Mouse (Mus musculus) retina, postnatal 7 days (tissue): ENCODE results near the gene Trub1.

Source experiments
- DNase-seq: peaks from one replicate; pipeline ENCODE4 v3.0.0-alpha.2; 2012; ENCODE audit warnings: low read depth, low spot score

The Trub1 gene

DNA sequence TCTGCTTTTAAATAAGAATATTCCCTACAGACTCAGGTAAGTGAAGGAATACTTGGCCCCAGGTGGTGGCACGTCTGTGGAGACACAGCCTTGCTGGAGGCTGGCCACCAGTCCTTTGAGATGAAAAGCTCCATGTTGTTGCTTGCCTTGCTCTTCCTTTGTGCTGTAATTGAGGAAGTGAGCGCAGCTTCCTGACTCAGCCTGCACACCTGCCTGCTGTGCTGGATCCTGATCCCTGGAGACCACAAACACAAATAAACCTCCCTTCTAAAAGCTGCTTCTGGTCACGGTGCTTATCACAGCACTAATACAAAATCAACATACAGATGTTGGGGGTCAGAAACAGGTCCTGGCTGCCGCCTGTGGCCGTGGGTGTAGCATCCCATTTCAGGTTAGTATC lies 41.3 kb downstream of the Trub1 start:
- no peak for DNase-seq

GRCm38 (mm10) chr19:57498110-57498743 lies 45.5 kb downstream of the Trub1 start:
- no peak for DNase-seq

DNA sequence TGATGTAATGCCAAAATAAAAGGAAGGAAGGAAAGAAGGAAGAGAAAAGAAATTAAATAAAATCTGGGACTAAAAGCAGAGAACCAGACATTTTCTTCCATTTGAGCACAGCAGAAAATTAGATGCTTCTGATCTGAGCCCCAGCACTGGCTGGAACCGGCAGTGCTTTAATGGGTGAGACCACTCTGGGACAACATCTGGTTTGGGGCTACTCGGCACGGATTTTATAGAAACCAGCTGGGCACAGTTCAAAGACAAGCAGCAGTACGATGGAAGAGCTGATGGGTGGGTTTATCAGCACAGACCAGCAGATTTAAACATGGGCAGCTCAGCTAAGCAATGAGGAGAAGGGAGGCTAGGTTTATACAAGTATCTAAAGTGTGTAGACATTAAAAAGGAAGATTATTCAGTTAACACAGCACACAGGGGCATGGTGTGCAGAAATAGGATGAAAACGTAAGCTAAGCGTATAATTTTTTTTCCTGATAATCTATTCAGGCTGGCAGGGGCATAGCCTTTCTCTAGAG lies 46.2 kb downstream of the Trub1 start:
- no peak for DNase-seq

DNA sequence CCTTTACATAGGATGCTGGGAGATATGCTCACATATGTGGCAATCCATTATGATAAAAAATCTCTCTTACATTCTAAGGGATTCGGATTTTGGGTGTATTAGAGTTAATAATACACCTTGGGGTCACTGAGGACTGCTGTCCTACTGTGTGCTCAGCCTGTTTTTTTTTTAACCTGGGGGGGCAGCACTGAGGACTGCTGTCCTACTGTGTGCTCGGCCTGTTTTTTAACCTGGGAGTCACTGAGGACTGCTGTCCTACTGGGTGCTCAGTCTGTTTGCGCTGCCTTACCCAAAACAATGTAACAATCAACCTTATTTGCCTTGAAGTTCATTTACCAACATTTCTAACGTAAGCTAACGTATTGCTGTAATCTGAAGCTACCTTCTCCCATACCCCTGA lies 47.5 kb downstream of the Trub1 start:
- no peak for DNase-seq

DNA sequence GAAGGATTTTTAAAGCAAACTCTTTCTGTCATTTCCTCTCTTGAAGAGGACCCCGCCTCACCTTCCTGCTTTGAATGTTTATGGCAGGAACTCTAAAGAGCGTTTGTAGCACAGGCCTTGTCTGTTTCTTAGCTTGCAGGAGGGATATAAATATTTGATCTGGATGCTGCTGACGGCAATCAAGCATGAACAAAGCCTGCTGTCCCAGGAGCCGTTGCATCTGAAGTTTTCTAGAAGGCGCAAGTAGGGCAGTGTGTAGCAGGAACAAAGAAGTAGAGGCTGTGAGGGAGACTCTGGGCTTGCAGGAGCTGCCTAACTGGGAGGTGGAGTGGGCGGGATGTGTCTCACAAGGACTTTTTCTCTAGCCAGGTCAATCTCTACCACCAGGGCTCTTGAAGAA lies 50.4 kb downstream of the Trub1 start:
- no peak for DNase-seq

GRCm38 (mm10) chr19:57505048-57505932 lies 52.6 kb downstream of the Trub1 start:
- DNase-seq, result no peak

GRCm38 (mm10) chr19:57506591-57506990 lies 53.9 kb downstream of the Trub1 start:
- no peak for DNase-seq

DNA sequence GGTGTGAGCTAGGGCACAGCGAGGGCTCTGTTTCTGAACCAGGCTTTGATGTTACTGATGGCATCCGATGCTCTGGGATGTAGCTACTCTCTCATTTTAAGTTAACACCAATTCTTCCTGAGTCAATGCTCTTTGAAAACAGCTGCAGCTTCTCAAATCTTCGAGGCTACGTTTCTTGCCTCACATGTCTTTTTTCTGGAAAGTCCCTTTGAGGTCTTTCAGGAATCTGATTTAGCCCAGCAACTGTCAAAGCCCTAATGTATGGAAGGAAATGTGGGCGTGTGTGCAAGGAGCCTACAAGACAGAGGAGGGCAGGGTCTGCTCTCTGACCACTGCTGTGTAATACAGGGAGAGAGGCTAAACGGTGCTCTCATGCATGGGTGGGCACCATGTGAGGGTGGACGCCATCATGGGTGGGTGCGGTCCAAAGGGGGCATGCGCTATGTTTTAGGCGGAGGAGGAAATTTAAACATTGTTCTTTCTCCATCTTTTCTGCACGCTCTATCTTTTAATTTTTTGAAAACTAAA lies 55.6 kb downstream of the Trub1 start:
- no peak for DNase-seq

- DNase-seq, result no peak
These were observed 57.1 kb downstream of the Trub1 start for GRCm38 (mm10) chr19:57509758-57510319.

- DNase-seq, result no peak
These were observed 58.1 kb downstream of the Trub1 start for GRCm38 (mm10) chr19:57510836-57511235.

DNA sequence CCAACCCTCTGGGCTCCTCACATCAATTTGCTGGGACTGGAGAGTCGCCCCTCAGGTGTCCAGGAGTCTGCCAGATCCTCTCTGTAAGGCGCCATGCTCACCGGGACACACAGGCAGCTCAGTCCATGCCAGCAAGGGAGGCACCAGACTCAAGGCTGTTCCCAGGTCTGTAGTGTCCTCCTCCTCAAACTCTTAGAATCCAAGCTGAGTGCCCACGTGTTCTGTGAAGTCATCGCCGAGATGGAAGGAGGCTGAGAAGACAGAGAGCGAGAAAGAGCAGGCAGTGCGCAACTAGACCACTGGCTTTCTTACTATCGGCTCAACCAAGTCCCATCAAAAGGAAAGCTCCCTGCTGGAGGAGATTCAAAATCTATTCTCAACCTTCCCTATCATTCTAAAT lies 60.4 kb downstream of the Trub1 start:
- no peak for DNase-seq

- DNase-seq, result no peak
These were observed 69.0 kb downstream of the Trub1 start for GRCm38 (mm10) chr19:57521721-57522120.

GRCm38 (mm10) chr19:57523363-57523762 lies 70.7 kb downstream of the Trub1 start:
- no peak for DNase-seq

GRCm38 (mm10) chr19:57525693-57526092 lies 73.0 kb downstream of the Trub1 start:
- DNase-seq, result no peak

- no peak for DNase-seq
These were observed 77.5 kb downstream of the Trub1 start for GRCm38 (mm10) chr19:57530212-57530611.

- no peak for DNase-seq
These were observed 81.5 kb downstream of the Trub1 start for GRCm38 (mm10) chr19:57534262-57534661.

DNA sequence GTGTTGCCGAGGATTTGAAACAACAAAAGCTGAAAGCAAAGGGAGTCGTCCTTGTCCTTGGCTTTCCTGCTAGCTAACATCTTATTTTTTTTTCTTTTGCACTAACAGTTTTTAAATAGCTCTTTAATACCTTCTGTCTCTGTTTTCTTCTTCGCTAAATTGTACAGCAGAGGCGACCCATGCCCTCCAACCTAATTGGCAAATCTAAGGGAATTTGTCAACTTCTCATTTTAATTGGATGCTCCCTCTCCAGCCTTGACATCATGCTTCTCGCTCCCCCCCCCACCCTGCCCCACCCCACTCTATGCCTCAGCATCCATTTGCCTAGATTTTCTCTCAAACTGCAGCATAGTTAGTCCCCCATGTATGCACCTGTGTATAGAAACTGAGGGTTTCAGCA lies 83.8 kb downstream of the Trub1 start:
- DNase-seq, result no peak

GRCm38 (mm10) chr19:57537510-57538182 lies 84.9 kb downstream of the Trub1 start:
- no peak for DNase-seq

DNA sequence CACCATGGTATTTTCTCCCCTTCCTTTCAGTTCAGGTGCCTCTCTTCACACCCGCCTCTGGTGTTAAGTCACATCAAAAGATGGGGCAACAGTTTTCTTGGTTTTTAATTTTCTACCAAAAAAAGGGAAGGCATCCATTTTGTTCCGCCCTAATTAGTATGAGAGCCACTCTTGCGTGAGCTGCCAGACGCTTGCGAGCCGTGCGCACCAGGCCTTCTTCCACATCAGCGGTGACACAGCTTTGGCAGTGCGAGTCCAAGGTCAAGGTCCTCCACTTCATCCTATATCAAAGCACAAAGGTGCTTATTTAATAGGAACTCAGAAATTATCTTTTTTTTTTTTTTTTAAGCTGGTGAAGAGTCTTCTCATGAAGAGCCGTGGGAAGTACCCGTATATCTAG lies 87.4 kb downstream of the Trub1 start:
- no peak for DNase-seq
